Mouse (Mus musculus): ENCODE results near the gene Siva1. TPM values are rescaled to one million over a fixed set of nuclear protein-coding genes. Genes with fewer than 3 reads are reported as not detected.

Siva1 gene
- polyA plus RNA-seq, 1 experiment from 2014 or later = 117 TPM

DNA sequence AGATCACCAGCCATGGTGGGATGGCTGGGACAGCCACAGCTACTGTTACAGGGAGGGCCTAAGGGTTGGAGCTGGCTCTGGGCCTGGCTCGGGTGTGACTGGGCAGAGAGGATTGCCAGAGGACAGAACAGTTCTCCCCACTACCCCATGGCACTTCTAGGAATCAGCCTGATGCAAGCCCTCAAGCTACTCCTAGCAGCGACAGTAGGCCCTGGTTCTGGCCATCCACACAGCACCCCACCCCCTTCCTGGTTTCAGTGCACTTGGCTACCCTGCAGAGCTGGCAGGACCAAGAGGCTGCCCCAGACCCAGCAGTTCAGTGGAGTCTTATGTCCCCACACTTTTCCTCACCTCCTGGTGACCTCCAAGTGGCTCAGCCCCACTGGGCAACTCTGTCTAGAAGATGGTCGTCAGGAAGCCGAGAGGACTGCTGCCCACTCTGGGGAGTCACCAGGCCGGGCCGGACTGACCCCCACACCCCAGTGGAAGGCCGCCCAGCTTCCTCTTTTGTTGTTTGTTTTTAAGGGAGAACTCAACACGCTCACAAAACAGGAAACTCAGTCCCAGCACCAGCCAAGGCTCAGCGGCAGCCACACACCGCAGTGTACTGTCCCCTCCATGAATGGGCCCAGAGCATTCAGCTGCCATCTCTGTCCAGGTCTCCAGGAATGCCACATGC lies 23.3 kb downstream of the Siva1 start:
- WGBS = 54% methylated on average over 10 of the region's 10 CpGs

DNA sequence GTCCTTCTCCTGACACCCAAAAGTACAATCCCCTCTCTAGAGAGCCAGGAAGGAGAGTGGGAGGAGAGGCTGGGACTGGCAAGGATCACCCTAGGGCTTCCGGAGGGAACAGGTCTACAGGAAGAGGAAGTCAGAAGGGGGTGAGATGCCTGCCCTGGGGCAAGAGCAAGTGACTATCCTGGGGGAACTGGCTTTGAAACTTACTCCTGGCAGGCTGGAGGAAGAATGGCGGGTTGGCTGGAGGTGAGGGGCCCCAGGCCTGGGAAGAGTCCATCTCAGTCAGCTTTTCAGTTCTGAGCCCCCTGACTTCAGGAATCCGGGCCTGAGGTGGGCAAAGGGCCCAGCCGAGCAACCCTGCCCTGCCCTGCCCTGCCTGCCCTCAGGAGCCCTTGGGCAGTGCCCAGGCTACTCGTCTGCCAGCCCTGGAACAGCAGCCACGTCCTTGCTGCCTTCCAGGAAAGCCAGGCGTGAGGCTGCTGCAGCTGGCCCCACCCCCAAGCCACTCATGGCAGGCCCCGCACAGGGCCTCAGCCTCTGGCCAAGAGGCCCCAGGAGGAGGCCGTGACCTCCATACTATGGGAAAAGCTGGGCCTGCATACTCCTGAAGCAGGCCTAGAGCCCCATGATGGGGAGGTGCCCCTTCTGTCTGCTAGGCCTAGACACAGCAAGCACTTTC lies 26.4 kb downstream of the Siva1 start:
- Histone ChIP-seq H3K27me3 (ENCODE audit: control insufficient read depth, insufficient read depth, low read length) (no peaks in the 10 kb centered on the region), H3K4me1 (ENCODE audit: control insufficient read depth, insufficient read depth, low read length) (peaks cover 80% of the 10 kb centered on the region), H3K36me3 (ENCODE audit: control insufficient read depth, insufficient read depth) (peaks cover 25% of the 10 kb centered on the region), H3K9me3 (replicated peaks; ENCODE audit: control insufficient read depth, low read length) (no peaks in the 10 kb centered on the region), H3K4me3 (ENCODE audit: low read length) (peak overlapping the region; percentile 98), H3K4me2 (ENCODE audit: low read depth, low read length) (peak overlapping the region; percentile 81), H3K27ac (ENCODE audit: low read length) (peak overlapping the region; percentile 99), H3K9ac (ENCODE audit: low read length) (peak overlapping the region; percentile 100)
- ATAC-seq (replicated peaks; ENCODE audit: extremely low read depth, insufficient read depth, low FRiP score) = 0 out of 2 replicates have a peak, but pooled peaks have one; percentile 7
- WGBS = 25% methylated on average over 9 of the region's 9 CpGs

More for the DNA sequence above, 23.3 kb downstream of the Siva1 start:
- H3K4me1 ChIP-seq (ENCODE audit: control insufficient read depth, insufficient read depth, low read length) = peaks cover 97% of the 10 kb centered on the region
- H3K9ac ChIP-seq (ENCODE audit: low read length) = peak overlapping the region; percentile 32; the same call in 1 of the 2 replicates
- peaks cover 26% of the 10 kb centered on the region for H3K36me3 ChIP-seq (ENCODE audit: control insufficient read depth, insufficient read depth)
- H3K4me3 ChIP-seq (ENCODE audit: low read length) = no peak overlapping the region
- no peaks in the 10 kb centered on the region for H3K9me3 ChIP-seq (replicated peaks; ENCODE audit: control insufficient read depth, low read length)
- ATAC-seq (replicated peaks; ENCODE audit: extremely low read depth, insufficient read depth, low FRiP score) = no peak
- peak overlapping the region; percentile 52 for H3K27ac ChIP-seq (ENCODE audit: low read length)
- H3K4me2 ChIP-seq (ENCODE audit: low read depth, low read length) = no peak overlapping the region
- no peaks in the 10 kb centered on the region for H3K27me3 ChIP-seq (ENCODE audit: control insufficient read depth, insufficient read depth, low read length)

DNA sequence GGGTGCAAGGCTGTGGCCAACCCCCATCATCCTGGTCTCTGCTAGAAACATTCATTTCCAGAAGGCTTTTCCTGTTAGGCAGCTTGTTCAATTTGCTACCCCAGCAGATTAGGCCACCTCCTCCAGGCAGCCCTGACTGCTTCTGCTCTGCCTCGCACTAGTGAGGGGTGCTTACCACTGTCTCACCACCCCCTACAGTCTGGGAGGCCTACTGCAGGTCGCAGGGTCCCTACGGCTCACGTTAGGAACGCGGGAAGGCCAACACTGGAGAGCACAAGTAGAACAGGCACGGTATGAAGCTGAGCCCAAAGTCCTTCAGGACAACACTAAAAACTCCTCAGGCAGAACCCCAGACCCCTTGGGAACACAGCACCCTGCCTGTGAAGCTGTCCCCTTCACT lies 27.4 kb downstream of the Siva1 start:
- H3K4me3 ChIP-seq (ENCODE audit: low read length) = peak overlapping the region; percentile 98
- no peak for ATAC-seq (replicated peaks; ENCODE audit: extremely low read depth, insufficient read depth, low FRiP score)
- WGBS = 58% methylated on average over 7 of the region's 7 CpGs
- peaks cover 24% of the 10 kb centered on the region for H3K36me3 ChIP-seq (ENCODE audit: control insufficient read depth, insufficient read depth)
- H3K27ac ChIP-seq (ENCODE audit: low read length) = peak overlapping the region; percentile 99
- no peaks in the 10 kb centered on the region for H3K27me3 ChIP-seq (ENCODE audit: control insufficient read depth, insufficient read depth, low read length)
- H3K9ac ChIP-seq (ENCODE audit: low read length) = peak overlapping the region; percentile 100
- peaks cover 70% of the 10 kb centered on the region for H3K4me1 ChIP-seq (ENCODE audit: control insufficient read depth, insufficient read depth, low read length)
- H3K9me3 ChIP-seq (replicated peaks; ENCODE audit: control insufficient read depth, low read length) = no peaks in the 10 kb centered on the region
- peak overlapping the region; percentile 81 for H3K4me2 ChIP-seq (ENCODE audit: low read depth, low read length)

DNA sequence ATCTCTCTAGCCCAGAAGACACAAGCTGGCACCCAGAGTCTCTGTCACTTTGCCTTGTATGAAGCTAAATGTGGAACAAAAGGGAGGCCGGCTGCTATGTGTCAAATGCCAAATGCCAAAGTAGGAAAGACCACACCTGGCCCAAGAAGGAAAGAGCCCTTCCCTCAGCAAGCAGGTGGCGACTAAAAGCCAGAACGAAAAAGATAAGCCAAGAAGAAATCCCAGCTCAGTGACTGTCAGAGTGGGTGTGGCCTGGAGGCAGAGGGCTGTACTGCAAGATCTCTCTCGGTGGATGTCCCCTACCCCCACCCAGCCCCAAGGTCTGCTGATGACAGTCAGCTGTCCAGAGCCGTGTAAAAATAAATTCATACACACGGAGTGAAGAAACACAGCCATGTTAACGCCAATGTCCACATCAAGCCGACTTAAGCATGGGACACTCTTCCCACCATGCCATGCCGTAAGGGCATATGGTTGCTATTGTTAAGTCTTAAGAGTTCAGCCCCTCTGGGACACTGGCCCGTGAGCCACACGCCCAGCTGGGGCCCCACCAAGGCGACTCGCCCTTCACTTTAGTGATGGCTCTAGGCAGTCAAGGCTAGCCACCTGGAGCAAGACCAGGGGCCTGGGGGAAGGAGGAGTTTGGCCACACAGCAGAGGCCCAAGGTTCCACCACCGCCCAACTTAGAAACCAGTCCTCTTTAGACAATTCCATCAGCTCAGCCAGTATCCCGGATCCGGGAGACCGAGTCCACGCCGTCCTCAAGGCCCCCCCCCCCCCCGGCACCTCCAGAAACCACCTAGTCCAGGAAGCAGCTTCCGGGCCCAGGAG lies 28.5 kb downstream of the Siva1 start:
- no peaks in the 10 kb centered on the region for H3K27me3 ChIP-seq (ENCODE audit: control insufficient read depth, insufficient read depth, low read length)
- peak overlapping the region; percentile 100 for H3K9ac ChIP-seq (ENCODE audit: low read length)
- H3K4me3 ChIP-seq (ENCODE audit: low read length) = peak overlapping the region; percentile 98
- H3K36me3 ChIP-seq (ENCODE audit: control insufficient read depth, insufficient read depth) = peaks cover 22% of the 10 kb centered on the region
- peaks cover 63% of the 10 kb centered on the region for H3K4me1 ChIP-seq (ENCODE audit: control insufficient read depth, insufficient read depth, low read length)
- no peaks in the 10 kb centered on the region for H3K9me3 ChIP-seq (replicated peaks; ENCODE audit: control insufficient read depth, low read length)
- WGBS = under 1% methylated on average over 21 of the region's 21 CpGs
- H3K4me2 ChIP-seq (ENCODE audit: low read depth, low read length) = peak overlapping the region; percentile 81
- peak; percentile 34; the same call in 1 of the 2 replicates for ATAC-seq (replicated peaks; ENCODE audit: extremely low read depth, insufficient read depth, low FRiP score)
- H3K27ac ChIP-seq (ENCODE audit: low read length) = peak overlapping the region; percentile 99

DNA sequence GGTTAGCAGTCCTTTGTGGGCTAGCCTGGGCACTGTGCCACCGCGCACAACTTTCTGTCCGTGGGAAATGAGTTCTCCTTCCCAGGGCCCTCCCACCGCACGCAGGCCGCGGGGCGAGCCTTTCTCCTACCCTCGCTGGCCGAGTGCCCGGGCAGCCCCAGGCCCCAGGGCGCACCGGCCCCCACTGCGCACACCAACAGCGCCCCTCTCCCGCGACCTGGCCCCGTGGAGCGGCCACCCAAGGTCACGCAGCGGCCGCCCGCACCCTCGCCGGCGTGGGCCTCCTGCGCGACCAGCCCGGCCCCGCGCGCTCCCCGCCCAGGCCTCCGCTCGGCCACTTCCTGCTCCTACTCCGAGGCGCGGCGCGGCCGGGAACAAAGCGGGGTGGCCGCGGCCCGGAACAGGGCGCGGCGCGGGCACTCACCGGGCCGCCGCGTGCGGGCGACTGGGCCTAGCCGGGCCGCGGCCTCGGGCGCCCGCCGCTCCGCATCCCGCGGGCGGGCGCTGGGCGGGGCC lies 29.2 kb downstream of the Siva1 start:
- no peaks in the 10 kb centered on the region for H3K27me3 ChIP-seq (ENCODE audit: control insufficient read depth, insufficient read depth, low read length)
- peak overlapping the region; percentile 99 for H3K27ac ChIP-seq (ENCODE audit: low read length)
- peaks cover 15% of the 10 kb centered on the region for H3K36me3 ChIP-seq (ENCODE audit: control insufficient read depth, insufficient read depth)
- H3K4me2 ChIP-seq (ENCODE audit: low read depth, low read length) = peak overlapping the region; percentile 81
- 1% methylated on average over 35 of the region's 68 CpGs for WGBS
- H3K9me3 ChIP-seq (replicated peaks; ENCODE audit: control insufficient read depth, low read length) = no peaks in the 10 kb centered on the region
- peak; percentile 5; the same call in 1 of the 2 replicates for ATAC-seq (replicated peaks; ENCODE audit: extremely low read depth, insufficient read depth, low FRiP score)
- H3K4me1 ChIP-seq (ENCODE audit: control insufficient read depth, insufficient read depth, low read length) = peaks cover 58% of the 10 kb centered on the region
- H3K4me3 ChIP-seq (ENCODE audit: low read length) = peak overlapping the region; percentile 98
- peak overlapping the region; percentile 100 for H3K9ac ChIP-seq (ENCODE audit: low read length)

DNA sequence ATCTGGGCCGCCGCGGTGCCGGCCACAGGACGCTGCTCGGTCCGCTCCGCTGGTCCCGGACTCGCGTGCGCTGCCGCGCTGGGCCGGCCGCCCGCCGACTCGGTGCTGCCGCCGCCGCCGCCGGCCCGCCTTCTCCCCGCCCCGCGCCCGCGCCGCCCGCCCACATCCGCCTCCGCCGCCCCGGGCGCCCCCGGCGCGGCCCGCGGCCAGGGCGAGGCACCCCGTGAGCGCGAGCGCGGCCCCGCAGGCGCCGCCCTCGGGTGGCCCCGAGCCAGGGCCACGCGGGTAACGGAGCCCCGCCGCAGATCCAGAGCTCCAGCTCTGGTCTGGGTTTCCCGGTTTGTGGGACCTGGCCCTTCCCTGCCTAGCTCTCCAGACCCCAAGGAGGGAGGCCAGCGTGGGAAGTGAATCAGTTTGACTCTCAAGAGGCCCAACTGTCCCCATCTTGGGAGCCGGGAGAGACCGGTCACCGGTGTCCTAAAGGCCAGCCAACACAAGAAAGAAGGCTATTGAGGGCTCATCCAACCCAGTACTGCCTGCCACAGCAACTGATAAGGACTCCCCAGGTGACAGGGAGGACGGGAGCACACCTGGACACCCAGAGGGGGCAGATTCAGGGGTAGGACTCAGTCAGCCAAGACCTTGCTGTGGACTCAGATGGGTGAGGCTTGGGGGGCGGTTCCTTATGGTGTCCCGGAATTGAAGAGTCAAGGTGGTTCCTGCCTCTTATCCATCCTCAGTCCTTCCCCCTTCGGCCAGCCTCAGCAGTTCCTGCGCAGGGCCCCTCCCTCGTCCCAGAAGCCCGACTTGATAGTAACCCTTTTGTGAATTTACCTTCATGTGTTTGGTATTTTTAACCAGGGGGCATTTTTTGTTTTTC lies 29.9 kb downstream of the Siva1 start, which contains the start of gene Akt1:
Akt1 (minus strand) TSS at position 753 of the 880 bp plus-strand sequence.
- Histone ChIP-seq H3K4me1 (ENCODE audit: control insufficient read depth, insufficient read depth, low read length) (peaks cover 53% of the 10 kb centered on the region), H3K27me3 (ENCODE audit: control insufficient read depth, insufficient read depth, low read length) (no peaks in the 10 kb centered on the region), H3K9ac (ENCODE audit: low read length) (peak within 1 kb of the TSS; percentile 100), H3K27ac (ENCODE audit: low read length) (peak within 1 kb of the TSS; percentile 99), H3K9me3 (replicated peaks; ENCODE audit: control insufficient read depth, low read length) (no peaks in the 10 kb centered on the region), H3K4me2 (ENCODE audit: low read depth, low read length) (peak within 1 kb of the TSS; percentile 81), H3K36me3 (ENCODE audit: control insufficient read depth, insufficient read depth) (peaks cover 8% of the 10 kb centered on the region), H3K4me3 (ENCODE audit: low read length) (peak within 1 kb of the TSS; percentile 98)
- ATAC-seq (replicated peaks; ENCODE audit: extremely low read depth, insufficient read depth, low FRiP score) = peak; percentile 45
- 0% methylated on average over 56 of the region's 70 CpGs for WGBS

DNA sequence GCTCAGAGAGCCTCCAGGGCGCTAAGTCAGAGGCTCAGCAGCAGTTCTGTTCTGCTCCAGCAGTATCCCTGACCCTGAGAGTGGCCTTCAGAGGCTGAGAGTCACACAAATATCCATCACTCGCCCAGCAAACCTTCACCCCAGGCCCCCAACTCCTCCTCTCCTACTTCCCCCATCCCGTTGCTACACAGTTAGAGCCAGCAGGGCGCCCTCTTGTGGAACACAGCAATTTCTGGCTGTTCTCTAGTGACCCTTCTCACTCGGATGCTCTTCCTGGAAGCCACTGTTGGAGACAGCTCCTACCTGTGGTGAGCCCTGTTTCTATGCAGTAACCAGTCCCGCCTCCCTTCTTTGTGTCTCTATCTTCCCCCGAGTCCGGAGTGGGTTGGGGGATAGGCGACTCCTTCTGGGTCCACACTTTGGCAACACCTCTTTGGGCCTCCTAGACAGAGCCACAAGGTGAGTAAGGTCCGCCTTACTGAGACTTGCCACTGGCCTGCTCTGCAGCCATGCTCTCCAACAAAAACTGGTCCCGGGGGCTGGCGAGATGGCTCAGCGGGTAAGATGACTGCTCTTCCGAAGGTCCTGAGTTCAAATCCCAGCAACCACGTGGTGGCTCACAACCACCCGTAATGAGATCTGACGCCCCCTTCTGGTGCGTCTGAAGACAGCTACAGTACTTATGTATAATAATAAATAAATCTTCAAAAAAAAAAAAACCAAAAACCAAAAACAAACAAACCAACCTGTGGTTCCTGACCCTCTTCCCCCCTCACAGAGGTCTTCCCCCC lies 31.0 kb downstream of the Siva1 start:
- H3K9me3 ChIP-seq (replicated peaks; ENCODE audit: control insufficient read depth, low read length) = no peaks in the 10 kb centered on the region
- H3K27ac ChIP-seq (ENCODE audit: low read length) = peak overlapping the region; percentile 99
- WGBS = 15% methylated on average over 18 of the region's 18 CpGs
- ATAC-seq (replicated peaks; ENCODE audit: extremely low read depth, insufficient read depth, low FRiP score) = peak; percentile 30
- peak overlapping the region; percentile 81 for H3K4me2 ChIP-seq (ENCODE audit: low read depth, low read length)
- peak overlapping the region; percentile 100 for H3K9ac ChIP-seq (ENCODE audit: low read length)
- H3K4me3 ChIP-seq (ENCODE audit: low read length) = peak overlapping the region; percentile 98
- H3K4me1 ChIP-seq (ENCODE audit: control insufficient read depth, insufficient read depth, low read length) = peaks cover 47% of the 10 kb centered on the region
- H3K27me3 ChIP-seq (ENCODE audit: control insufficient read depth, insufficient read depth, low read length) = peaks cover 10% of the 10 kb centered on the region
- no peaks in the 10 kb centered on the region for H3K36me3 ChIP-seq (ENCODE audit: control insufficient read depth, insufficient read depth)
